Mouse (Mus musculus) layer of hippocampus, adult 18-20 months (tissue): ENCODE data around the gene Ube2v1. TPM values are rescaled to one million over a fixed set of nuclear protein-coding genes. Genes with fewer than 3 reads are reported as not detected.
A peak's percentile ranks its signal among the peaks of the same experiment; 100 is the strongest.

Experiments
- DNase-seq, 2 experiments: peaks; one replicate each; pipeline ENCODE4 v3.0.0; 2022; ENCODE audit warnings: low spot score in 2 of 2
- long read RNA-seq: library from polyadenylated mRNA; stranded (forward); transcript quantifications from one replicate; pipeline ENCODE4 v2.0.0, GENCODE M21; 2021
- total RNA-seq, 2 experiments: library from RNA; stranded (reverse); gene quantifications; 2 replicates each; pipeline ENCODE4 v1.2.3; 2021

Ube2v1 gene
- total RNA-seq = 100 to 1,000 TPM; 235 to 247 TPM
- long read RNA-seq, transcript Ube2v1-207 (5 exons, 924 nt) = minor isoform, 9 of 499 reads
- long read RNA-seq, transcript Ube2v1-202 (4 exons, 2,041 nt) = major isoform, 471 of 499 reads
- long read RNA-seq, partial matches to known transcripts = 0 of 499 reads
- long read RNA-seq, other reads (novel, unspliced or antisense) = 14 of 499 reads

- peak; percentile 97 to 98 for DNase-seq
Observed at GRCm38 (mm10) chr2:167631591-167632448, at the start of gene Ube2v1. Gene Ube2v1, minus strand, starts transcription at chr2:167632095.

GRCm38 (mm10) chr2:167680657-167681056 is 48.8 kb upstream of the Ube2v1 start:
- DNase-seq = peak in 1 of 2 experiments; percentile 53

GRCm38 (mm10) chr2:167679902-167680430 is 48.1 kb upstream of the Ube2v1 start:
- peak; percentile 73 to 82 for DNase-seq

GRCm38 (mm10) chr2:167678600-167678999 is 46.7 kb upstream of the Ube2v1 start:
- no peak for DNase-seq

- DNase-seq = no peak
Observed at GRCm38 (mm10) chr2:167675120-167675909, 43.4 kb upstream of the Ube2v1 start.

- no peak for DNase-seq
Observed at GRCm38 (mm10) chr2:167672212-167672685, 40.4 kb upstream of the Ube2v1 start.

- DNase-seq = no peak
Observed at GRCm38 (mm10) chr2:167671101-167671633, 39.3 kb upstream of the Ube2v1 start.

GRCm38 (mm10) chr2:167669398-167669797 is 37.5 kb upstream of the Ube2v1 start:
- no peak for DNase-seq

GRCm38 (mm10) chr2:167668426-167668825 is 36.5 kb upstream of the Ube2v1 start:
- DNase-seq = no peak

- no peak for DNase-seq
Observed at GRCm38 (mm10) chr2:167665972-167666713, 34.2 kb upstream of the Ube2v1 start.

- no peak for DNase-seq
Observed at GRCm38 (mm10) chr2:167662713-167663112, 30.8 kb upstream of the Ube2v1 start.

GRCm38 (mm10) chr2:167661270-167662203 is 29.6 kb upstream of the Ube2v1 start, which contains the start of gene Gm20431:
Gene Gm20431, minus strand, starts transcription at chr2:167661496.
- peak; percentile 91 to 96 for DNase-seq

GRCm38 (mm10) chr2:167660611-167660971 is 28.7 kb upstream of the Ube2v1 start:
- DNase-seq = no peak

GRCm38 (mm10) chr2:167659847-167660610 is 28.1 kb upstream of the Ube2v1 start:
- peak in 1 of 2 experiments; percentile 62 for DNase-seq

GRCm38 (mm10) chr2:167659177-167659846 is 27.4 kb upstream of the Ube2v1 start:
- no peak for DNase-seq

GRCm38 (mm10) chr2:167658712-167659111 is 26.8 kb upstream of the Ube2v1 start:
- no peak for DNase-seq

- no peak for DNase-seq
Observed at GRCm38 (mm10) chr2:167657973-167658372, 26.1 kb upstream of the Ube2v1 start.
